Mouse (Mus musculus): Measurements from ENCODE around the gene Itprip.

The Itprip gene

GRCm38 (mm10) chr19:47914191-47914590 is 4.9 kb downstream of the Itprip start:
- DNase-seq (ENCODE audit: low spot score), result no peak

- no peak for DNase-seq (ENCODE audit: low spot score)
Measured at GRCm38 (mm10) chr19:47913344-47913743, 5.8 kb downstream of the Itprip start.

DNA sequence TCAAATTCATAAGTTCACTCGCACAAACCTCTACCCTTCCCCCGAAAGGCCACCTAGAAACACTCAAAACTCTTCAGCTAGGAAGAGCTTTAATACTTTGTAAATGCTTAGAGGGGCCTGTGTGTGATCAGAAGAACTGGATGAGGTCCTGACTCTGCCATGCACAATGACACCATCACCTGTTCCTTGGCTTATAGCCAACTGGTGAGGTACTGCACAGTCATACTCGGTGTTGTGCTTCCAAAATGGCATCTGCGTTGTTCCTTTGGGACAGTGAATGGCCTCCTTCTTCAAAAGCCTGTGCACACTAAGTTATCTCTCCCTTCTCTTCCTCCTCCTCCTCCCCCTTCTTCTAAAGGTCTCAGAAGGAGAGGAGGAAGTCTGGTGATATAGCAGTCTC is 8.3 kb downstream of the Itprip start:
- DNase-seq (ENCODE audit: low spot score), result no peak

DNA sequence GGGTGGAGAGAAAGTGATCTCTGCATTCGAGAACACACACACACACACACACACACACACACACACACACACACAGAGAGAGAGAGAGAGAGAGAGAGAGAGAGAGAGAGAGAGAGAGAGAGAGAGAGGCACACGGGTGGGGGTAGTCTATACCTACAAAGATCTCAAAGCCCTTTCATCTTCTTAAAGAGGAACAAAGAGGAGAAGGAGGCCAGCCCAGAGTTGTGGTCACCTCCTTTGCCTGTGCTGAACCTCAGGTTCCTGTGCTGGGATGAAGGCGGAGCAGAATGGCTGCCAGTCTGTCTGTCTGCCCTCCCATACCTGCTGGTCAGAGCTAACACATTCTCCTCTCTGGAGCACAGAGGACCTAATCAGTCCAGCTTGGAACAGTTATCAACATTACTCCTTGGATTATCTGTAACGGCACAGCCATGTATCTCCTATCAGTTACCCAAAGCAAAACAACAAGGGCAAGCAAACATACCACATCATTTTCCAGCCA is 8.9 kb downstream of the Itprip start:
- no peak for DNase-seq (ENCODE audit: low spot score)

DNA sequence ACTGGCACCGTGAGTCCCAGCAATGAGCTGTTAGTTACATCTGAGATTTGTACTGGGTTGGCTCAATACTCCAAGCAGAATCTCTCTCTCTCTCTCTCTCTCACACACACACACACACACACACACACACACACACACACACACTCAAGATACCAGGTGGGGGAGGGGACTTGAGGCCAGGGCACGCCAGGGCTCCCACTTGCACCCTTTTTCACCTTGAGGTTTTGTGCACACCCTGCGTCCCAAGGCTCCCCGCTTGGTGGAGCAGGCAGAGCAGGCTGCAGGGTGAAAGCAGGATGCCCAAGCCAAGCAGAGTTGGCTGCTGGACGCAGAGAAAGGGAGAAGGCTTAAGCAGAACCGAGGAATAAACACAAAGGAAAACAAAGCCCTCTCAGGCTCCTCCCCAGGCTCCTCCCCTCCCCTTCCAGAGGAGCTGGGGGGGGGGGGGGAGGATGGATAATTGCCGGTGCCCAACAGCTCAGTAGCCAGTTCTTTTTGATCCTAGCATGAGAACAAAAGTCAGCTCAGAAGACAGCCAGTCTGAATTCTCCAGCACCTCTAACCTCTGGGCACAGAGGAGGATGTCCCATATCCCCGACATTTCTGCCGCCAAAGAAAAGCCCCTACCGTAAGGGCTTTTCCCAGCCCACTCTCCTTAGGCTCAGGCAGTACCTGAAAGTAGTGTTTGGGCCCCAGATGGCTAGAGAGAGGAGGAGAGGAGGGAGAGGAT is 9.5 kb downstream of the Itprip start:
- no peak for DNase-seq (ENCODE audit: low spot score)

- no peak for DNase-seq (ENCODE audit: low spot score)
Measured at GRCm38 (mm10) chr19:47908961-47909371, 10.1 kb downstream of the Itprip start.

GRCm38 (mm10) chr19:47907596-47907995 is 11.5 kb downstream of the Itprip start:
- no peak for DNase-seq (ENCODE audit: low spot score)

GRCm38 (mm10) chr19:47905603-47906002 is 13.5 kb downstream of the Itprip start:
- DNase-seq (ENCODE audit: low spot score), result no peak

GRCm38 (mm10) chr19:47905081-47905480 is 14.0 kb downstream of the Itprip start:
- no peak for DNase-seq (ENCODE audit: low spot score)

DNA sequence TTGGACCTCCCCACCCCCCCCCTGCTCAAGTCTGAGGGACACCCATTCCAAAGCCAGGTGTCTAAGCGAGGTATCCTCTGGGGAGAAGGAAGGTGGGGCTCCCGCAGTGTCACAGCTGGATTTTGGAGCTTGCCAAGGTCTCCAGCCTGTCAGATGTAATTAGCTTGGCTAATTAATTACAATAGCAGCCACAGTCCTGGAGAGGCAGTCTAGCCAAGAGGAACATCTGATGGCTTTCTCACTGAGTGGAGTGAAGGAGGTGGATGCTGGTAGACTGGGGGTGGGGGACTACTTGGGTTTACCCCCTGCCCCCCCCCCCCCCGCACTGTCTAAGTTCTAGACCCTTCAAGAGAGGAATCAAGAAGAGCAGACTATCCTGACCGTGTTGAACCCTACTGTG is 15.4 kb downstream of the Itprip start:
- no peak for DNase-seq (ENCODE audit: low spot score)

DNA sequence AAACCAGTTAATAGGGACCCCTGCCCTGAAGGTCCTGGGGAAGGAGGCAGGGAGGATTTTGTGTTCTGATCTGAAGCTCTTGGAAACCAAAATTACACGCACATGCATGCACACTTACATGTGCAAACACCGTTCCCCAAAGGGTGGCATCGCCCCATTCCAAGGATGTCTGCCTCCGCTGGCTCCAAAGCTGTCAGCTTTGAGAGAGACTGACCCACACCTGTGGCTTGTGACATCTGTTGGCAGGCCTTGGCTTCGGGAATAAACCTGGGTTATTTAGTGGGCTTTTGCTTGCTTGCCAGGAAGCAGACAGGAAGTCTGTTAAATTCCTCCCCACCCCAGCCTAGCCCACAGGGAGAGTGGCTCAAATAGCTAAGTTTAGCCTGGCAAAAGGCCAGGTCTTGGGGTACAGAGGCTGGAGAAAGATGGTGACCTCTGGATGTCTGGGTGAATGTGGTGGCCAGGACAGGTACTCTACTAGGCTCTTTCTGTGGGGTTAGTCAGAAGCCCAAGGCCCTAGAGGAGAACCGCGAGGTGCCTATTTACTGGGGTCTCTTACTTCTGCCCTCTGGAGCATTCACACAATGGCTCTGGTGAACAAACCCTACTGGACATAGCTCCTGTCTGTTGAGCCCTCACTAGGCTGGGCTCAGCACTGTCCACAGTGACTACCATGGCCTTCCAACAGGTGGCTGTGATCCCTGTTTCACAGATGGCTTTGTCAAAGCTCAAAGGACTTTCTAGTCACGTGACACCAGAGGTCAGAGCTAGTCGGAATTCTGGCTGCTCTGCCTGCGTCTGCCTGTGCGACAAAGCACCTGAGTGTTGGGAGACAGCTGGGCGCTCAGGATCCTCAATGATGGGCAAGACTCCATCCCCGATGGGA is 16.5 kb downstream of the Itprip start:
- DNase-seq (ENCODE audit: low spot score), result no peak

DNA sequence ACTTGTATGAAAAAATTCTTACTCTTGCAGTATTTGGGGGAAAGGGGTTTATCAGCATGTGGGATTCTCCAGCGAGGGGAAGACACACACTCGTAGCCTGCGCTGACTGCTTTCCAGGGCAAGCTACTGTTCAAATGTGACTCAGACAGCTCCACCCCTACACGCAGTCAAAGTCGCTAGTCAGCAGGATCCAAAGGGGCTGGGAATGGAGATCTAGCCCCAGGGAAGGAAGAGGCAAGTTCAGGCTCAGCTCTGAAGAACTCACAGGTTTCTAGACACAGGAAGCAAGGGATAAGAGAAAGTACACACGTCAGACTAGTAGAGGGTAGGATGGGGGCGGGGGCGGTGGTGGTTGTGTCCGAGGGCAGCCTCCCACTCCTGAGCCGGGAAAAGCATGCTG is 18.5 kb downstream of the Itprip start:
- DNase-seq (ENCODE audit: low spot score), result no peak

DNA sequence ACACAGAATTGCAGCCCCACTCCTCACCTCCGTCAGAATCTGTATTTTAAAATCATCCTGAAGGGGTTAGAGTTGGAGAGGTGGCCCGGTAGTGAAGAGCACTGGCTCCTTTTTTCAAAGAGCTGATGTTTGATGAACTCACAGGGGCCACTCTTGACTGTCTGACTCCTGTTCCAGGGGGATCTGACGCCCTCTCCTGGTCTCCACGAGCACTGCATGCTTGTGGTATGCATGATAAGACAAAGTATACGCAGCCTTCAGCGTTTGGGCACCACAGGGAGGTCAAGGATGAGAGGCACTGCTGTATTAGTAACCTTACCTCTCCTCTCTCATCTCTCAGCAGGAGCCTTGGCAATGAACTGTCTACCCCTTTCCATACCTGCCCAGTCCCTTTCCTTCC is 19.1 kb downstream of the Itprip start:
- DNase-seq (ENCODE audit: low spot score), result no peak

GRCm38 (mm10) chr19:47898472-47899079 is 20.5 kb downstream of the Itprip start:
- DNase-seq (ENCODE audit: low spot score), result no peak

GRCm38 (mm10) chr19:47893092-47893491 is 26.0 kb downstream of the Itprip start:
- DNase-seq (ENCODE audit: low spot score), result no peak

- DNase-seq (ENCODE audit: low spot score), result no peak
Measured at GRCm38 (mm10) chr19:47891562-47892312, 27.4 kb downstream of the Itprip start.

DNA sequence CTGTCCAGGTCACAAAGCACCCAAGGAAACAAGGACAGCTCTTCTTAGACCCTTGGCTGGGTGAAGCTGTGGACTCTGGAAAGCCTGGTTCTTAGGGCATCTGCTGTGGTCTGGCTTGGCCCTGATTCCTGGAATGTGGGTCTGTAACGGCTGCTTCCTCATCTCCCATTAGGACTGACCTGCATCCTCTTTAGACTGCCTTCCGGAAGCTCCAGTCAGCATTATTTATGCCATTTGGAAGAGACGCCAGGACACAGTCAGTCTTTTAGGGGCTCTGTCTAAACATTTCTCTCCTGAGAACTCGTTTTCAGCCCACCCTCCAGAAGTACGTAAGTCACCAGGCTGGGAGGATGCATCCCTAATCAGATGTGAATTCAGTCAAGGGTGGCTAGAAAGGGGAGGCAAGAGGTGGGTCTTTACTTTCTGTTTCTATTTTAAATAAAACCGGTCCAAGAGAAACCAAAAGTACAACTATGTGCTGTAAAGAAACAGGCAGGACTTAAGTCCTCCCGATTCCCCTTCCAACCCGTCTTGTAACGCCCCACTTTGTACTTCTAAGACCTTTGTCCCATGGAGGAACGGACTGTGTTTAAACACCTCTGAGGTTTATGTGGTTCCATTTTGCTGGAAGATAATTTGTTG is 28.5 kb downstream of the Itprip start:
- no peak for DNase-seq (ENCODE audit: low spot score)

GRCm38 (mm10) chr19:47888037-47888436 is 31.1 kb downstream of the Itprip start:
- DNase-seq (ENCODE audit: low spot score), result no peak

- no peak for DNase-seq (ENCODE audit: low spot score)
Measured at GRCm38 (mm10) chr19:47887417-47887816, 31.7 kb downstream of the Itprip start.

GRCm38 (mm10) chr19:47886617-47887016 is 32.5 kb downstream of the Itprip start:
- no peak for DNase-seq (ENCODE audit: low spot score)

DNA sequence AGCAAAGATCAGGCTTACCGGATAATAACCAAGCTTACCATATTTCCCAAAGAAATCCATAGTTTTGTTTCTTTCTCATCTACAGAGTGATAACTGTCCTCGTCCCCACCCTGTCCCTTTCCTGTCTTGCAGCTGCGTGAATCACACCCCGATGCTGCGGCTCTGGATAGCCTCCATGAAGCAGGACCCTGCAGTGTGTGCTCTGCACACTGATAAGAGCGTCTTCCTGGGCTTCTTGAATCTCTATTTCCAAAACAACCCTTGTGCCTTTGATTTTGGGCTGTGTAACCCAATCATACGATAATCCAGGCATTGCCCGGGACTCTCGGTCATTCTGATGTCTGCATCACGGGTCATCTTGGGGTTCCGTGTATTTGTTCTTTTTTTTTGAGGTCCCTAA is 33.2 kb downstream of the Itprip start:
- no peak for DNase-seq (ENCODE audit: low spot score)
